Mouse (Mus musculus) urinary bladder, postnatal 4 days (tissue): Measurements from ENCODE around the gene Cfp.

ENCODE experiments used
- DNase-seq, 2 experiments: peaks; one replicate each; pipeline ENCODE4 v3.0.0; 2021 to 2022; ENCODE audit warnings: low spot score in 2 of 2

Cfp gene

GRCm38 (mm10) chrX:20931364-20931763, at the start of gene Cfp:
TSS of gene Cfp (minus strand) at chrX:20931555.
- no peak for DNase-seq

- no peak for DNase-seq
Measured at GRCm38 (mm10) chrX:20980901-20981300, 49.5 kb upstream of the Cfp start.

- peak; percentile 83 to 90 for DNase-seq
Measured at GRCm38 (mm10) chrX:20961477-20962378, 30.4 kb upstream of the Cfp start, which contains the start of gene Uxt. TSS of gene Uxt (minus strand) at chrX:20962017.

- peak; percentile 73 to 80 for DNase-seq
Measured at GRCm38 (mm10) chrX:20950191-20950880, 19.0 kb upstream of the Cfp start, which contains the start of gene Elk1. TSS of gene Elk1 (minus strand) at chrX:20950608.

GRCm38 (mm10) chrX:20946055-20946454, 14.7 kb upstream of the Cfp start:
- peak in 1 of 2 experiments; percentile 18 for DNase-seq

GRCm38 (mm10) chrX:20931963-20932362, 608 bp upstream of the Cfp start:
- no peak for DNase-seq

- no peak for DNase-seq
Measured at GRCm38 (mm10) chrX:20929859-20930258, 1.5 kb downstream of the Cfp start.

- no peak for DNase-seq
Measured at GRCm38 (mm10) chrX:20924976-20925375, 6.4 kb downstream of the Cfp start.

- no peak for DNase-seq
Measured at GRCm38 (mm10) chrX:20923506-20923905, 7.8 kb downstream of the Cfp start.

- DNase-seq = no peak
Measured at GRCm38 (mm10) chrX:20921366-20921765, 10.0 kb downstream of the Cfp start.

GRCm38 (mm10) chrX:20920844-20921364, 10.5 kb downstream of the Cfp start, which contains the start of gene Syn1:
TSS of gene Syn1 (minus strand) at chrX:20921004.
- peak; percentile 71 to 78 for DNase-seq

GRCm38 (mm10) chrX:20920249-20920843, 11.0 kb downstream of the Cfp start:
- DNase-seq = no peak

- DNase-seq = no peak
Measured at GRCm38 (mm10) chrX:20915075-20915474, 16.3 kb downstream of the Cfp start.

- DNase-seq = no peak
Measured at GRCm38 (mm10) chrX:20913726-20914125, 17.6 kb downstream of the Cfp start.

- DNase-seq = no peak
Measured at GRCm38 (mm10) chrX:20910074-20910473, 21.3 kb downstream of the Cfp start.
